In the genomic region with DNA sequence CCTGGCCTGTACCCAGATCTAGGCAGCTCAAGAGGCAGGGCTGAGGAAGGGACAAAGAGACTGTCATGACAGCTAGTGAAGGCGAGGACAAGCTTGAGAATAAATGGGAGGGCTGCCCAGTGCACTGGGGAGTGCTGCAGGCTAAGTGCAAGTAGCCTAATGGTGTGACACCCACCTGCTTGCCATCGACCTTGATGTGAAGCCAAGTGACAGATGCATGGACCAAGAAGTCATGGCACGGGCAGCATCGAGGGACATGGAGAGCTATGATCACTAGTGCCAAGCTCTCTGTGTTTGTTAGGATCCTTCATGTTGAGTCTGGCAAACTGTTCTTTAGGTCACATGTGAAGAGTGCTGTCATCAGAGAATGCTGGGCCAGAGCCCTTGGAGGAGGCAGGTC, we compare ENCODE assay signal across 7 mouse cellular contexts.
"Had no signal": no experiment of that assay in that cellular context is flagged by ENCODE, and none has a peak within 500 bp of the region (broad histone marks: within the 10 kb centered on the region; RNA-seq: fewer than 3 reads in every experiment).

No protein-coding gene starts in this region.

- ATAC-seq: midbrain, embryonic 15.5 days had no signal

- DNase-seq: kidney, adult 8-10 months; layer of hippocampus, adult 9-11 months; layer of hippocampus, postnatal 36 days; lung, adult 18-20 months; right cerebral cortex, postnatal 14 days; thymus, postnatal 36 days had no signal
